In the genomic region with DNA sequence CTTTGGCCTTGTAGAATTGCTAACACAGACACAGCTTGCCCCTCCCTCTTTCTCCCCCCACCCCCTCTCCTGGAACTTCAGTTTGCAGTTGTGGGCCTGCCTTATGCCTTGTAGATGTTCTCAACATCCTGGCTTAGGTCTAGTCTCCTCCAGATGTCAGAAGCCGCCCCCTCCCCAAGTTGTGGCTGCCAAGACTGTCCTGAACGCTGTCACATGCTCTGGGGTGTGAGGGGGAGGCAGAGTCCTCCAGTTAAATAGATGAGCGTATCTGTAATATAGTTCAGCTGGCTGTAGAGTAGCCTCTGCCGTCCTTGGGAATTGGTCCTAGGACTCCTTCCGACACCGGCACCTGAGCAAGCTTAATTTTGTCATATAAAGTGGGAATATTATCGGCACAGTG, we compare ENCODE assay signal across 21 mouse cellular contexts. TPM values are rescaled to one million over a fixed set of nuclear protein-coding genes. Genes with fewer than 3 reads are reported as not detected.
A peak's percentile ranks its signal among the peaks of the same experiment; 100 is the strongest.
DNase-seq lines count a peak whose midpoint lies in the region; ATAC-seq and TF ChIP-seq lines count a peak whose summit lies in the region.
"Had no signal": no experiment of that assay in that cellular context is flagged by ENCODE, and none has a peak within 500 bp of the region (broad histone marks: within the 10 kb centered on the region; RNA-seq: fewer than 3 reads in every experiment).

No protein-coding gene starts in this region.

- no peak for TF ChIP-seq CTCF in liver, postnatal 0 days (IDR thresholded peaks at IDR 0.05; ENCODE audit: low read depth)

- H3K4me2 ChIP-seq in kidney, embryonic 14.5 days (replicated peaks; ENCODE audit: low read depth, low read length): no peak overlapping the region
- no peak overlapping the region for H3K4me2 ChIP-seq in lung, embryonic 15.5 days
- H3K4me2 ChIP-seq in liver, postnatal 0 days (ENCODE audit: low read depth, low read length): no peak overlapping the region
- H3K4me2 ChIP-seq: heart, embryonic 15.5 days; hindbrain, embryonic 14.5 days; limb, embryonic 15.5 days; midbrain, embryonic 12.5 days had no signal

- WGBS in kidney, embryonic 14.5 days: 62% methylated on average over 7 of the region's 7 CpGs
- 62% methylated on average over 7 of the region's 7 CpGs for WGBS in lung, embryonic 15.5 days
- 83% methylated on average over 7 of the region's 7 CpGs for WGBS in liver, postnatal 0 days (ENCODE audit: insufficient replicate concordance)

- no peak overlapping the region for H3K4me3 ChIP-seq in kidney, embryonic 14.5 days (ENCODE audit: low read length)
- H3K4me3 ChIP-seq in lung, embryonic 15.5 days: no peak overlapping the region
- H3K4me3 ChIP-seq in liver, postnatal 0 days (ENCODE audit: low read depth, low read length): no peak overlapping the region
- H3K4me3 ChIP-seq: heart, embryonic 15.5 days; limb, embryonic 15.5 days; midbrain, embryonic 12.5 days had no signal

- H3K9ac ChIP-seq in kidney, embryonic 14.5 days (ENCODE audit: low read depth, low read length): no peak overlapping the region
- no peak overlapping the region for H3K9ac ChIP-seq in lung, embryonic 15.5 days
- no peak overlapping the region for H3K9ac ChIP-seq in liver, postnatal 0 days (replicated peaks)
- H3K9ac ChIP-seq: heart, embryonic 15.5 days; hindbrain, embryonic 14.5 days; limb, embryonic 15.5 days; midbrain, embryonic 12.5 days had no signal

- ATAC-seq in CD4-positive, CD25-positive, alpha-beta regulatory T cell, adult 4 months: no peak
- peak; percentile 15; the same call in 1 of the 2 replicates for ATAC-seq in kidney, embryonic 14.5 days (ENCODE audit: low FRiP score, low TSS enrichment)
- ATAC-seq in lung, embryonic 15.5 days (ENCODE audit: borderline replicate concordance, extremely low read depth, low FRiP score, low TSS enrichment): 0 out of 2 replicates have a peak, but pooled peaks have one; percentile 36
- no peak for ATAC-seq in liver, postnatal 0 days
- ATAC-seq: forebrain, embryonic 14.5 days had no signal

- H3K27ac ChIP-seq in kidney, embryonic 14.5 days (ENCODE audit: low read depth, low read length): no peak overlapping the region
- no peak overlapping the region for H3K27ac ChIP-seq in lung, embryonic 15.5 days
- H3K27ac ChIP-seq in liver, postnatal 0 days (ENCODE audit: low read depth): 0 out of 2 replicates have a peak overlapping the region, but pooled peaks have one; percentile 18
- H3K27ac ChIP-seq: hindbrain, embryonic 14.5 days; midbrain, embryonic 12.5 days had no signal

- TF ChIP-seq EP300 in liver, postnatal 0 days (IDR thresholded peaks at IDR 0.05; ENCODE audit: low read depth): no peak

- H3K27me3 ChIP-seq in kidney, embryonic 14.5 days (ENCODE audit: control insufficient read depth, insufficient read depth, low read length): no peaks in the 10 kb centered on the region
- no peaks in the 10 kb centered on the region for H3K27me3 ChIP-seq in lung, embryonic 15.5 days
- H3K27me3 ChIP-seq in liver, postnatal 0 days (ENCODE audit: insufficient read depth, low read length): no peaks in the 10 kb centered on the region
- H3K27me3 ChIP-seq: heart, embryonic 15.5 days; limb, embryonic 15.5 days had no signal

- no peaks in the 10 kb centered on the region for H3K9me3 ChIP-seq in kidney, embryonic 14.5 days (ENCODE audit: control insufficient read depth, low read length)
- H3K9me3 ChIP-seq in lung, embryonic 15.5 days: no peaks in the 10 kb centered on the region
- H3K9me3 ChIP-seq in liver, postnatal 0 days (ENCODE audit: low read length): no peaks in the 10 kb centered on the region
- H3K9me3 ChIP-seq: heart, embryonic 15.5 days; limb, embryonic 15.5 days; midbrain, embryonic 12.5 days had no signal

- peaks cover 31% of the 10 kb centered on the region for H3K4me1 ChIP-seq in kidney, embryonic 14.5 days (ENCODE audit: control insufficient read depth, insufficient read depth, low read length)
- H3K4me1 ChIP-seq in lung, embryonic 15.5 days: peaks cover 36% of the 10 kb centered on the region
- H3K4me1 ChIP-seq in liver, postnatal 0 days (ENCODE audit: insufficient read depth): peaks cover 60% of the 10 kb centered on the region

- DNase-seq in CD4-positive, CD25-positive, alpha-beta regulatory T cell, adult 2 months (ENCODE audit: low read depth, low spot score): peak; percentile 14
- no peak for DNase-seq in kidney, adult 9 months
- DNase-seq in lung, postnatal 25 days (ENCODE audit: low spot score): no peak
- DNase-seq in liver, postnatal 0 days: no peak
- DNase-seq: adrenal gland, postnatal 25 days; cerebellum, adult 9-10 months; heart, postnatal 4 days; kidney, adult 8-10 months; left cerebral cortex, postnatal 4 days; lung, postnatal 14 days; thymus, adult 18-20 months; thymus, postnatal 36 days had no signal

- no peaks in the 10 kb centered on the region for H3K36me3 ChIP-seq in kidney, embryonic 14.5 days (ENCODE audit: control insufficient read depth, insufficient read depth, low read length)
- no peaks in the 10 kb centered on the region for H3K36me3 ChIP-seq in lung, embryonic 15.5 days
- peaks cover 6% of the 10 kb centered on the region; the same call in 1 of the 2 replicates for H3K36me3 ChIP-seq in liver, postnatal 0 days (replicated peaks; ENCODE audit: insufficient read depth, low read length)
- H3K36me3 ChIP-seq: heart, embryonic 15.5 days; limb, embryonic 15.5 days; midbrain, embryonic 12.5 days had no signal

RNA-seq across cellular contexts. Expression of a gene that starts 6.6 kb away (rescaled TPM):
- polyA plus RNA-seq in CD4-positive, CD25-positive, alpha-beta regulatory T cell, adult 4 months (2017; shearing (Covaris generic)): 100 to 1,000 TPM in 1 of 2 experiments, 10 to 100 TPM in 1; 84.0 to 217 TPM
- 3.5 TPM in 2 replicates for polyA plus RNA-seq in kidney, embryonic 14.5 days (2014; fragmentation: Nextera tagmentation; extraction: Ambion mirVana)
- 1.9 and 2.9 TPM in 2 replicates for polyA plus RNA-seq in lung, embryonic 15.5 days (2015; fragmentation: Nextera tagmentation; extraction: Ambion mirVana)
- polyA plus RNA-seq in liver, postnatal 0 days (2015; fragmentation: Nextera tagmentation; extraction: Ambion mirVana): 2.2 and 2.3 TPM in 2 replicates

RNA-seq across cellular contexts. Expression of a gene that starts 7.8 kb away (rescaled TPM):
- polyA plus RNA-seq in CD4-positive, CD25-positive, alpha-beta regulatory T cell, adult 4 months (2017; shearing (Covaris generic)): 1 to 10 TPM in 1 of 2 experiments, under 1 TPM in 1; 0.87 to 1.1 TPM
- polyA plus RNA-seq in kidney, embryonic 14.5 days (2014; fragmentation: Nextera tagmentation; extraction: Ambion mirVana): 0.43 and 0.46 TPM in 2 replicates
- 0.58 and 0.81 TPM in 2 replicates for polyA plus RNA-seq in lung, embryonic 15.5 days (2015; fragmentation: Nextera tagmentation; extraction: Ambion mirVana)
- 0.17 and 0.21 TPM in 2 replicates for polyA plus RNA-seq in liver, postnatal 0 days (2015; fragmentation: Nextera tagmentation; extraction: Ambion mirVana)
- polyA plus RNA-seq: brain, embryonic 14.5 days; forebrain, embryonic 14.5 days; hindbrain, embryonic 14.5 days; limb, embryonic 15.5 days had no signal

Comparison
In these comparisons a context has a peak if more than half of its experiments do, and no peak if none do; other contexts are left out.
1. ATAC-seq: peak in kidney, embryonic 14.5 days (single experiment) and lung, embryonic 15.5 days (single experiment); none in CD4-positive, CD25-positive, alpha-beta regulatory T cell, adult 4 months (single experiment) and liver, postnatal 0 days (single experiment).
2. RNA of a gene that starts 6.6 kb away (polyA plus RNA-seq): 84.0 to 217 TPM in CD4-positive, CD25-positive, alpha-beta regulatory T cell, adult 4 months; 3.5 TPM in kidney, embryonic 14.5 days, 1.9 to 2.9 TPM in lung, embryonic 15.5 days and 2.2 to 2.3 TPM in liver, postnatal 0 days; every median in the first group is over 10 times any median in the second.